Mouse (Mus musculus) layer of hippocampus, adult 2 months (tissue): Measurements from ENCODE around the gene Tmem234. TPM values are rescaled to one million over a fixed set of nuclear protein-coding genes. Genes with fewer than 3 reads are reported as not detected.

ENCODE experiments used
- DNase-seq, 2 experiments: peaks; one replicate each; pipeline ENCODE4 v3.0.0; 2022; ENCODE audit warnings: low spot score in 2 of 2
- H3K27ac ChIP-seq: fragments of 200-600 bp; 2 replicates; pipeline ENCODE4 v1.8.1; 2022
- H3K4me3 ChIP-seq: fragments of 200-600 bp; 2 replicates; pipeline ENCODE4 v1.8.1; 2022; ENCODE audit warnings: mild to moderate bottlenecking
- CTCF ChIP-seq: fragments of 200-600 bp; conservative IDR thresholded peaks from 2 replicates; pipeline ENCODE4 v1.8.1; 2022; ENCODE audit warnings: antibody characterized with exemption, mild to moderate bottlenecking, moderate library complexity
- total RNA-seq, 2 experiments: library from RNA; stranded (reverse); gene quantifications; 2 replicates each; pipeline ENCODE4 v1.2.3; 2021

Tmem234 gene
- total RNA-seq, 2 experiments from 2014 or later, result 83.1 to 86.2 TPM

GRCm38 (mm10) chr4:129618786-129619691 lies 18.6 kb downstream of the Tmem234 start, which contains the start of gene Iqcc:
Gene Iqcc, minus strand, starts transcription at chr4:129619099.
- peak within 1 kb of the TSS; percentile 67 for H3K4me3 ChIP-seq
- TF ChIP-seq CTCF, result peak; percentile 28
- DNase-seq, result peak; percentile 97 to 98
- peak within 1 kb of the TSS; percentile 98 for H3K27ac ChIP-seq

GRCm38 (mm10) chr4:129620419-129621282 lies 20.2 kb downstream of the Tmem234 start:
- H3K4me3 ChIP-seq, result peak overlapping the region; percentile 38
- no peak for TF ChIP-seq CTCF
- H3K27ac ChIP-seq, result peak overlapping the region; percentile 98
- DNase-seq, result no peak

- DNase-seq, result no peak
- Histone ChIP-seq H3K4me3 (peak overlapping the region; percentile 90), H3K27ac (peak overlapping the region; percentile 98)
- no peak for TF ChIP-seq CTCF
These were observed 20.9 kb downstream of the Tmem234 start for GRCm38 (mm10) chr4:129621283-129621841.

- TF ChIP-seq CTCF, result peak; percentile 28; the same call in 1 of the 2 replicates
- no peak for DNase-seq
- H3K27ac ChIP-seq, result peak overlapping the region; percentile 98
- H3K4me3 ChIP-seq, result peak overlapping the region; percentile 90
These were observed 21.8 kb downstream of the Tmem234 start for GRCm38 (mm10) chr4:129622120-129622802.

- TF ChIP-seq CTCF, result no peak
- H3K27ac ChIP-seq, result peak overlapping the region; percentile 98
- peak overlapping the region; percentile 90 for H3K4me3 ChIP-seq
- no peak for DNase-seq
These were observed 22.5 kb downstream of the Tmem234 start for GRCm38 (mm10) chr4:129622803-129623535.

- DNase-seq, result peak; percentile 64 to 71
- Histone ChIP-seq H3K4me3 (peak within 1 kb of the TSS; percentile 90), H3K27ac (peak within 1 kb of the TSS; percentile 98)
- no peak for TF ChIP-seq CTCF
These were observed 23.2 kb downstream of the Tmem234 start, which contains the start of gene Ccdc28b for GRCm38 (mm10) chr4:129623681-129624091. Gene Ccdc28b, minus strand, starts transcription at chr4:129623947.

GRCm38 (mm10) chr4:129624281-129625028 lies 24.0 kb downstream of the Tmem234 start:
- Histone ChIP-seq H3K4me3 (peak overlapping the region; percentile 90), H3K27ac (peak overlapping the region; percentile 98)
- peak; percentile 90 to 95 for DNase-seq
- TF ChIP-seq CTCF, result no peak

GRCm38 (mm10) chr4:129625029-129625370 lies 24.5 kb downstream of the Tmem234 start:
- TF ChIP-seq CTCF, result no peak
- H3K27ac ChIP-seq, result peak overlapping the region; percentile 98
- H3K4me3 ChIP-seq, result peak overlapping the region; percentile 90
- peak in 1 of 2 experiments; percentile 49 for DNase-seq

- TF ChIP-seq CTCF, result no peak
- peak overlapping the region; percentile 98 for H3K27ac ChIP-seq
- no peak for DNase-seq
- H3K4me3 ChIP-seq, result no peak overlapping the region
These were observed 25.0 kb downstream of the Tmem234 start for GRCm38 (mm10) chr4:129625496-129625895.

GRCm38 (mm10) chr4:129626035-129626434 lies 25.6 kb downstream of the Tmem234 start:
- peak overlapping the region; percentile 98; the same call in 1 of the 2 replicates for H3K27ac ChIP-seq
- no peak for TF ChIP-seq CTCF
- H3K4me3 ChIP-seq, result no peak overlapping the region
- DNase-seq, result no peak

- no peak for TF ChIP-seq CTCF
- DNase-seq, result no peak
- Histone ChIP-seq H3K4me3 (no peak overlapping the region), H3K27ac (peak overlapping the region; percentile 40; the same call in 1 of the 2 replicates)
These were observed 30.5 kb downstream of the Tmem234 start for GRCm38 (mm10) chr4:129630944-129631343.
